Mouse (Mus musculus): Measurements from ENCODE around the gene Scg2. TPM values are rescaled to one million over a fixed set of nuclear protein-coding genes. Genes with fewer than 3 reads are reported as not detected.

The Scg2 gene
- 0.11 and 0.14 TPM in 2 replicates for polyA plus RNA-seq (2012; rRNA removed)

DNA sequence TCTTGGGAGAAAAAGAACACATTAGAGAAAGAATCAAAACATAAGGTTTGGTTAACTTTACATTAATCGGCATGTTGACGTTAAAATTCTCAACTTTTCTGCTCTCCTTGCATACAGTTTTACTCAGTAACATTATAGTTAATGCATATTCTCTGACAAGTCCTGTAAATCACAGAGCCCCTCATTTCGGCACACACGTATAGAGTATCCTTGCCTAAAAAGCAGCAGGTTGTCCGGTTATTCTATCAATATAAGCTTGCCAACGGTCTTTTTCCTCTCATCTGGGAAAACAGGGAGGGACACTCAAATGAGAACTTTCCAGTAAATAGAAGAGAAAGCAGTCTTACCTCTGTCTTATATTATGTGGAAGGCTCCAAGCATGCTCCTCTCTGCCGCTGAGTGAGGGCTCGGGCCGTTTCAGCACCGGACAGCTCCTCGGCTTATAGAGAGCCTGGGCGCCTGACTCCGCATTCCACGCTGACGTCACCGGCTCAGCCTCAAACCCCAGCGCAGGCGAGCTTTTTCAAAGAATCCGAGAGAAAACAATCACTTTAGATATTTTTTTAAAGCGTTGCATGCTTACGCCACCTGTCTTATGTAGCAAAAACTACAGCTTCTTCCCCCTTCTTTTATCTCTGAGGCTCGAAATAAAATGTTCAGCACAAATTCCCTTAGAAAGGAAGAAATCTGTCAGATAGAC, at the start of gene Scg2:
Gene Scg2, minus strand, starts transcription at position 512 of the 700 bp plus-strand sequence.
- H3K27ac ChIP-seq (ENCODE audit: insufficient read depth, low read depth, low read length): no peak within 1 kb of the TSS
- no peaks in the 10 kb centered on the region for H3K27me3 ChIP-seq (replicated peaks; ENCODE audit: control insufficient read depth, insufficient read depth, low read length)
- DNase-seq: peak; percentile 63
- TF ChIP-seq CTCF (conservative IDR thresholded peaks at IDR 0.05; ENCODE audit: insufficient read depth, insufficient read length, low read depth, low read length) (no peak), POLR2A (IDR thresholded peaks at IDR 0.05; ENCODE audit: low read depth, low read length) (no peak)
- WGBS: 16% methylated on average over 22 of the region's 22 CpGs
- no peaks in the 10 kb centered on the region for H3K36me3 ChIP-seq (ENCODE audit: control insufficient read depth, insufficient read depth, low read length)
- H3K4me3 ChIP-seq (ENCODE audit: insufficient read depth, low read depth, low read length): no peak within 1 kb of the TSS
- H3K4me1 ChIP-seq (ENCODE audit: control insufficient read depth, insufficient read depth, low read length): no peaks in the 10 kb centered on the region

DNA sequence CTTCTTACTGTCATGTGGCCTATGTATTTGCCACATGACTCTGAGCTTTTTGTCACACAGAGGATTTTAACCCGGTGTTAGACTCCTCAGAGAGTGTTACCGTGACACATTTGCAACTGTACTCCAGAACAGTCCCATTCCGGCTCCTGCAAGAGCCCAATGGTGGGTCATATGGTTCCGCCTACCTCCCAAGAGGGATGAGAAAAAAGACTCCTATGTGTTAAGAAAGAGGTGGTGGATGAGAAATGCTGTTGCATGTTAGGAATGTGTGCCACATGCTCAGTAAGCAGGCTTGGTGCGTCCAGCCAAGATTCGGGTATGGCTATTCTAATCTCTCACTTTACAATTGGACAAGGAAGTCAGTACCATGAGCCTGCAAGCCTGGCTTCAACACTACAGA, 45.6 kb upstream of the Scg2 start:
- Histone ChIP-seq H3K27me3 (replicated peaks; ENCODE audit: control insufficient read depth, insufficient read depth, low read length) (no peaks in the 10 kb centered on the region), H3K4me1 (ENCODE audit: control insufficient read depth, insufficient read depth, low read length) (no peaks in the 10 kb centered on the region), H3K4me3 (ENCODE audit: insufficient read depth, low read depth, low read length) (no peak overlapping the region), H3K36me3 (ENCODE audit: control insufficient read depth, insufficient read depth, low read length) (no peaks in the 10 kb centered on the region), H3K27ac (ENCODE audit: insufficient read depth, low read depth, low read length) (no peak overlapping the region)
- DNase-seq: no peak
- WGBS: 87% methylated on average over 6 of the region's 6 CpGs
- TF ChIP-seq CTCF (conservative IDR thresholded peaks at IDR 0.05; ENCODE audit: insufficient read depth, insufficient read length, low read depth, low read length): no peak
- no peak for TF ChIP-seq POLR2A (IDR thresholded peaks at IDR 0.05; ENCODE audit: low read depth, low read length)

DNA sequence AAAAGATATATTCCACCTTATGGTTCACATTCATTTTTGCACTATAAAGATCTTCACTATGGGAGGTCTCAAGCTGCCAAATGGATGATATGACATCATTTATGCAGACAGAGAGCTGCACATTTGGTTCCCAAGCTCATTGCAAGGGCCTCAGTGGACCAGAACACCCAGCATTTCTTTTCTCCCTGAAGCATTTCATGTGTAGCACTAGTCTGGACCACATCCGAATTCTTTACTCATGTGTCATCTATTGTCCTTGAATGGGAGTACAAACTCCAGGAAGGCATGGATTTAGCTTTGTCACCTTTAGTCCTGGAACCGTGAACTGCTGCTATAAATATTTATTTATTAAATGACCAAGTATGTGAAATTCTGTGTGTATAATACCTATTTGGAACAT, 30.9 kb upstream of the Scg2 start:
- Histone ChIP-seq H3K27ac (ENCODE audit: insufficient read depth, low read depth, low read length) (no peak overlapping the region), H3K4me3 (ENCODE audit: insufficient read depth, low read depth, low read length) (no peak overlapping the region), H3K27me3 (replicated peaks; ENCODE audit: control insufficient read depth, insufficient read depth, low read length) (no peaks in the 10 kb centered on the region), H3K36me3 (ENCODE audit: control insufficient read depth, insufficient read depth, low read length) (no peaks in the 10 kb centered on the region), H3K4me1 (ENCODE audit: control insufficient read depth, insufficient read depth, low read length) (no peaks in the 10 kb centered on the region)
- no peak for DNase-seq
- 77% methylated on average over 2 of the region's 2 CpGs for WGBS
- TF ChIP-seq POLR2A (IDR thresholded peaks at IDR 0.05; ENCODE audit: low read depth, low read length) (no peak), CTCF (conservative IDR thresholded peaks at IDR 0.05; ENCODE audit: insufficient read depth, insufficient read length, low read depth, low read length) (no peak)

DNA sequence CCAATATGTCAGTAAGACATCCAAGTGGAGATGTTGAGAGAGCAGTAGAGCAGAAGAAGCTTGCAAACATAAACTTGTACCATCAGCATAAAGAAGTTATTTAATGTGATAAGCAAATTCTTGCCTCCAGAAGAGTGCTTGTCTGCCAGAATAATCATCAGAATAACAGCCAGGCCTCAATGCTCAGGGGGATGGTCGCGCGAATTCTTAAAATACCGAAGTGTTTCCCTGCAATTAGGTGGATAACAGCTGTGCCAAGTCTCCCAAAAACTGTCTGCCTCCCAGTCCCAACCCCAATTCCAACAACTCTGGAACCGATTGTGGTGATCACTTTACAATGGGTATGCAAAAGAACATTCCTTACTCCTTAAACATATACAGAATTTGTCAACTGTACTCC, 30.0 kb upstream of the Scg2 start:
- Histone ChIP-seq H3K27me3 (replicated peaks; ENCODE audit: control insufficient read depth, insufficient read depth, low read length) (no peaks in the 10 kb centered on the region), H3K4me1 (ENCODE audit: control insufficient read depth, insufficient read depth, low read length) (no peaks in the 10 kb centered on the region), H3K27ac (ENCODE audit: insufficient read depth, low read depth, low read length) (no peak overlapping the region), H3K36me3 (ENCODE audit: control insufficient read depth, insufficient read depth, low read length) (no peaks in the 10 kb centered on the region), H3K4me3 (ENCODE audit: insufficient read depth, low read depth, low read length) (no peak overlapping the region)
- TF ChIP-seq CTCF (conservative IDR thresholded peaks at IDR 0.05; ENCODE audit: insufficient read depth, insufficient read length, low read depth, low read length) (no peak), POLR2A (IDR thresholded peaks at IDR 0.05; ENCODE audit: low read depth, low read length) (no peak)
- DNase-seq: no peak
- 83% methylated on average over 5 of the region's 5 CpGs for WGBS

DNA sequence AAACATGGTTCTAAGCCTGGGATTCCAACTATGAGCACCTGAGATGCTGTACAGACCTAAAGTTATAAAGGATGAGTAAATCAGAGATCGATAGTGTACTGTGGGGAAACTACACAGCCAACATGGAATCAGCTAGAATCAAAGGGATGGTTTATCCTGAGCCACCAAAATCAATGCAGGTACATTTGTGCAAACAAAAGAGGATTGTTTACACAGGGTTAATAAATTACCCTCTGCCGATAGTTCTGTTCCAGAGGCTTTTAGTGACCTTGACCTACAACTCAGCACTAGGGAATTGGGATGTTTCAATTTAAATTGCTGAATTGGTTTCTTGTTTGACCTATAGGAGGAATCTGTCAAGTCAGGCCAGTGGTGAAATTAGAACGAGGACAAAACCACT, 26.7 kb upstream of the Scg2 start:
- TF ChIP-seq POLR2A (IDR thresholded peaks at IDR 0.05; ENCODE audit: low read depth, low read length) (no peak), CTCF (conservative IDR thresholded peaks at IDR 0.05; ENCODE audit: insufficient read depth, insufficient read length, low read depth, low read length) (no peak)
- DNase-seq: no peak
- H3K27me3 ChIP-seq (replicated peaks; ENCODE audit: control insufficient read depth, insufficient read depth, low read length): no peaks in the 10 kb centered on the region
- no peaks in the 10 kb centered on the region for H3K4me1 ChIP-seq (ENCODE audit: control insufficient read depth, insufficient read depth, low read length)
- WGBS: 44% methylated on average over 3 of the region's 3 CpGs
- no peak overlapping the region for H3K27ac ChIP-seq (ENCODE audit: insufficient read depth, low read depth, low read length)
- H3K4me3 ChIP-seq (ENCODE audit: insufficient read depth, low read depth, low read length): no peak overlapping the region
- H3K36me3 ChIP-seq (ENCODE audit: control insufficient read depth, insufficient read depth, low read length): no peaks in the 10 kb centered on the region

DNA sequence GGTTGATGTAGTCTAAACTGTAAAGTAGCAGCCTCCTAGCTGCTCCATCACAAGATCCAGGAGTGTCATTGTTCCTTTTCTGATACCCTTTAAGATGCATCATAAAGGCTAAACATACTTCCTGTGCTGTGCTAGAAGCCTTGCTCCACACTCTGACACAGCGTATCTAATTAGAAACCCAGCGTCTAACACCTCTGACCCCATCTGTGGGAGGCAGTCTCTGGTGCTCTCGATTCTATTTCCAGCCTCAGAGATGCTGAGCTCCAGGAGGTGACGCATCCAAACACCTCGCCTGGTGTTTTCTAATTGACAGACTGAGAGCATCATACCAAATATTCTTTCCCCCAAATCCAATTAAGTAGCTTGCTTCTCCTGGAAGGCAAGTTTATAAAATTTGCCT, 18.6 kb upstream of the Scg2 start:
- H3K36me3 ChIP-seq (ENCODE audit: control insufficient read depth, insufficient read depth, low read length): no peaks in the 10 kb centered on the region
- no peak for DNase-seq
- TF ChIP-seq POLR2A (IDR thresholded peaks at IDR 0.05; ENCODE audit: low read depth, low read length) (no peak), CTCF (conservative IDR thresholded peaks at IDR 0.05; ENCODE audit: insufficient read depth, insufficient read length, low read depth, low read length) (no peak)
- no peak overlapping the region for H3K27ac ChIP-seq (ENCODE audit: insufficient read depth, low read depth, low read length)
- H3K27me3 ChIP-seq (replicated peaks; ENCODE audit: control insufficient read depth, insufficient read depth, low read length): no peaks in the 10 kb centered on the region; the same call in 1 of the 2 replicates
- 21% methylated on average over 5 of the region's 5 CpGs for WGBS
- no peak overlapping the region for H3K4me3 ChIP-seq (ENCODE audit: insufficient read depth, low read depth, low read length)
- no peaks in the 10 kb centered on the region for H3K4me1 ChIP-seq (ENCODE audit: control insufficient read depth, insufficient read depth, low read length)

DNA sequence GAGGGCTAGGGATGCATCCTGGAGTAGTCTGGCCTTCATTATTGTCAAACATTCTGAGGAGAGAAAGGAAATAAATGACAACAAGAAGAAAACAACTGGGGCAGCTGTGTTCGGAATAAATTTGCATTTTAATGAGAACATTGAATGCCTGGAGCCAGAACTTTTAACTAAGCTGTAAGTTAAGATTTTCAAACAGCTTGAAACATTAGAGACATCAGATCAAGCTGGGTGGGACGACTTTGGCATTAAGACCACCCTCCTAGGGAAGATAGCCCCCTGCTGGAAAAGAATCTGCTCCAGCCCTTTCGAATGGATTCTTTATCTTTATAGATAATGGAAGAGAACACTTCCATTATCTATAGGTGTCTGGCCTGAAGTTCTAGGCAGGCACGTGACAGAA, 14.2 kb upstream of the Scg2 start:
- WGBS: 45% methylated on average over 4 of the region's 4 CpGs
- no peak overlapping the region for H3K27ac ChIP-seq (ENCODE audit: insufficient read depth, low read depth, low read length)
- H3K4me3 ChIP-seq (ENCODE audit: insufficient read depth, low read depth, low read length): no peak overlapping the region
- no peak for DNase-seq
- no peak for TF ChIP-seq CTCF (conservative IDR thresholded peaks at IDR 0.05; ENCODE audit: insufficient read depth, insufficient read length, low read depth, low read length)
- TF ChIP-seq POLR2A (IDR thresholded peaks at IDR 0.05; ENCODE audit: low read depth, low read length): no peak
- no peaks in the 10 kb centered on the region for H3K36me3 ChIP-seq (ENCODE audit: control insufficient read depth, insufficient read depth, low read length)
- no peaks in the 10 kb centered on the region; the same call in 1 of the 2 replicates for H3K27me3 ChIP-seq (replicated peaks; ENCODE audit: control insufficient read depth, insufficient read depth, low read length)
- no peaks in the 10 kb centered on the region for H3K4me1 ChIP-seq (ENCODE audit: control insufficient read depth, insufficient read depth, low read length)

Data from kidney, adult 2 months (tissue).